Mouse (Mus musculus) layer of hippocampus, postnatal 14 days (tissue): ENCODE results near the gene Ccdc65. TPM values are rescaled to one million over a fixed set of nuclear protein-coding genes. Genes with fewer than 3 reads are reported as not detected.
"Not testable (repeated sequence)": the region's sequence is repeated elsewhere in the genome, so short reads cannot be mapped to it uniquely, and the experiment has no call there.

ENCODE experiments used
- DNase-seq, 2 experiments: peaks; one replicate each; pipeline ENCODE4 v3.0.0; 2021 to 2022; ENCODE audit warnings: low spot score in 2 of 2, mixed read lengths in 1 of 2
- total RNA-seq, 2 experiments: library from RNA; stranded (reverse); gene quantifications; 2 replicates each; pipeline ENCODE4 v1.2.3; 2021

Ccdc65 gene
- total RNA-seq, 2 experiments from 2014 or later, result 8.9 to 10.1 TPM

DNA sequence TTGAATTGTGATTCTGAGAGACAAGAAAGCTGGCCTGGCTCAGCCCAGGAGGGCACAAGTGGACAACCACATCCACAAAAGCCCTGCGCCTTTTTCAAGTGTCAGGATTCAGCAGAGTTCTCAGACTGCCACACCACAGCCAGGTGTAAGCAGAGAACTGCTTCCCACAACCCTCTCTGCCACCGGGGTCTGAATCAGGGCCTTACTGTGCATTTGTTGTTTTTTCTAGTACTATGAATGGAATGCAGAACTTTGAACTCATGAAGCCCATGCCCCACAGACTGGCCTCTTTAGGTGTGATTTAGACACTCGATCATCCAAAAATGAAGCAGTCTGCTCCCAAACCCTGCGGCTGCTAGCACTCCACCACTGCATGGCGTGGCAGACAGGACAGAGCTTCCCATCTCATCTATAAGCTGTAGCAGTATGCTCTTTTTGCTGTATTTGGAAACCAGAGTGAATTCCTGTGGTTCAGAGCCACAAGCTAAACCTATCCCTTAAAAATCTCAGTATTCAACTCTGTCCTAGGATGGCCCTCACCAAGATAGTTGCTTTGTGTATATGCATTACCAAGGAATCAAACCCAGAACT, 26.1 kb downstream of the Ccdc65 start:
- DNase-seq, result no peak

DNA sequence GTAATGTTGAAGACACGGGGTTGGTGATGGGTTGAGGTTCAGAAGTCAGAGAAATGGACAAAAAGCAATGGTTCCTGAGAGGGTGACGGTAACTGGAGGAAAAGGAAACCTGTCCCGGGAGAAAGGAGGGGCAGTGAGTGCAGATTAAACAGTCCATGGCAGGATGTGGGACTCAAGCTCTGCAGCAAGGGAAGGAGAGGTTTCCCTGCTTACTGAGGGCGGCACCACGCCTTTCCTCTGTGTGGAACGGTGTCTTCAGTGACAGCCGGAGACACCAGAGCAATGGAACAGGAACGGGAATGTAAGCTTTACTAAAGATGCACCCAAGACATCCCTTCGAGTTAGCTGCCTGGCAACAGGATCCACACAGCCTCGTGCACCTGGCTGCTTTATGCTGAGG, 28.5 kb downstream of the Ccdc65 start:
- DNase-seq, result no peak

DNA sequence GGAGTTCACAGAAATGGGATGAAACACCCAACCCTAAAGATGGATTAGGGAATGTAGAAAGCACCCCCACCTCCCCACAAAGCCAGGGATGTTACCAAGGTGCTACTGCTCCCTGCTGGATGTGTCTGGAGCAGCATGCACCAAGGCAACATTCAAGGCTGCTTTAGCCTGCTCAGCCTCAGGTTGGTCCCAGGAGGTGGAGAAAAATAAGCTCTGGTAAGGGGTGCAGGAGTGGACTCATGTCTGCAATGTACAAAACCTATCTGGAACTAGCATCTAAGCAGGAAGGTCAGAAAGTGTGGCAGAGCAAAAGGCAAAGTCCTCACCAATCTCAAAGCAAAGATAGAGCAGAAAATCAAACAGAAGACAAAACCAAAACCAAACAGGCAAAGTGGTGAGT, 29.9 kb downstream of the Ccdc65 start:
- DNase-seq, result peak in 1 of 2 experiments; percentile 36

DNA sequence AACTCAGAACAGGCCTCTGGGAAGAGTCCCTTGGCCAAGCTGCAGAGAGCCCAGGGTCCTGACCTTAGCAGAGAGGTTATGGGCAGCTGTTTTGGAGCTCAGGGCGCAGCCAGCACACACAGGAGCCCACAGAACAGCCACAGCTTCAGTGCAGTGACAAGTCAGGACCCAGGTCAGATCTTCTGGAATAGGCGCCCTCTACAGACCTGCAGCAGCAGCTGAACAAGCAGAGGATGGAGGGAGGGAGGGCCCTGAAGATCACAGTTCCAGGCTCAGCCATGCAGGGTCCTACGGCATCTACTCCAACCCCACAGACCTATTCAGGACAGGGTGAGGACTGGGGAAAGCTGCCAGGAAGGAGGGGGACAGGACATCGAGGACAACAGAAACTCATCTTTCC, 30.8 kb downstream of the Ccdc65 start:
- DNase-seq, result no peak

DNA sequence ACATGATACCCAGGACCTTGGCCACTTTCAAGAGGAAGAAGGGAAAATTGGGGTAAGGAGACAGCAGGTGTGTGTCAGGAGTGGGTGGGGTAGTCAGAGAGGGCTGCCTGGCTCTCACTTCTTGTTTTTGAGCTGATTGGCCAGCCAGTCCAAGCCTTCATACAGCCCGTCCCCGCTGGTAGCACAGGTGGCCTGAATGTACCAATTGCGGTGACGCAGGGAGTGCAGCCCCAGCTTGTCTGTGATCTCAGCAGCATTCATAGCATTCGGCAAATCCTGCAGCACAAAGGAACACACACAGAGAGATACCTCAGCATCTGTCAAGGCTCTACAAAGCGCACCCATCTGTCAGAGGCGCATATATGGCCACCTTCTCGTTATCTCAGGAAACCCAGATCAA, 32.2 kb downstream of the Ccdc65 start:
- no peak for DNase-seq

DNA sequence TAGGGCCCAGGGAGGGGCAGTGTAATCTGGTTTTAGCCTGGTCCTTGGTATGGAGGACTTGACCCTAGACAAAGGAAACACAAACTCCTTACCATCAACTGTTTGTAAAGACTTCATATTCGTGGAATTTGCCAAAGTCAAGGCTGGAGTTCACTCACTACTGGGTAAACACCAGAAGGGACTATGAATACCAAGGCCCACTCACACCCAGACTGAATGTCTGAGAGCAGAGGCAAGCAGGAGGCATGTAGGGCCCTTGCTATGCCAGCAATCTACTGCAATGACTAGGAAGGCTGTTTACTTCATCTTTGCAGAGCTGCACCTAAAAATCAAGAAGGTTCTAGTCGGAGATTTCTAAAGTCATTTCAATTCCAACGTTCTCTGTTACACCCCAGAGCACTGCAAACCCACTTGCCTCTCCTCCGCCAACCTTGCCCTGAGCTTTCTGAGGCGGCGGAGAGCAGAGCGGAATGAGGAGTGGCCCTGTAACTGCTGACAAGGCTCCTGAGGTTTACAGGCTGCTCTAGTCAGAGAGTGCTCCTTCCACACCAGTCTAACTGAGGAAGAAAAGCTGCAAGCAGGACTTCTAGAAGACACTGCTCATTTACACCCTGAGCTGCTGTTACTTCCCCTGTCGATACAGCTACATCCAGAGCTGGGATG, 34.9 kb downstream of the Ccdc65 start:
- no peak for DNase-seq

DNA sequence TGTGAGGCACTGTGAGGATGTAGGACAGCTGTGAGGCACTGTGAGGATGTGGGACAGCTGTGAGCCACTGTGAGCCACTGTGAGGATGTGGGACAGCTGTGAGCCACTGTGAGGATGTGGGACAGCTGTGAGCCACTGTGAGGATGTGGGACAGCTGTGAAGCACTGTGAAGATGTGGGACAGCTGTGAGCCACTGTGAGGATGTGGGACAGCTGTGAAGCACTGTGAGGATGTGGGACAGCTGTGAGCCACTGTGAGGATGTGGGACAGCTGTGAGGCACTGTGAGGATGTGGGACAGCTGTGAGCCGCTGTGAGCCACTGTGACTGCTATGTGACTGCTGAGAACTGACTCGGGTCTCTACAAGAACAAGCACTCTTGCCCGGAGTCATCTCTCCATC, 35.9 kb downstream of the Ccdc65 start:
- not testable (repeated sequence) for DNase-seq

DNA sequence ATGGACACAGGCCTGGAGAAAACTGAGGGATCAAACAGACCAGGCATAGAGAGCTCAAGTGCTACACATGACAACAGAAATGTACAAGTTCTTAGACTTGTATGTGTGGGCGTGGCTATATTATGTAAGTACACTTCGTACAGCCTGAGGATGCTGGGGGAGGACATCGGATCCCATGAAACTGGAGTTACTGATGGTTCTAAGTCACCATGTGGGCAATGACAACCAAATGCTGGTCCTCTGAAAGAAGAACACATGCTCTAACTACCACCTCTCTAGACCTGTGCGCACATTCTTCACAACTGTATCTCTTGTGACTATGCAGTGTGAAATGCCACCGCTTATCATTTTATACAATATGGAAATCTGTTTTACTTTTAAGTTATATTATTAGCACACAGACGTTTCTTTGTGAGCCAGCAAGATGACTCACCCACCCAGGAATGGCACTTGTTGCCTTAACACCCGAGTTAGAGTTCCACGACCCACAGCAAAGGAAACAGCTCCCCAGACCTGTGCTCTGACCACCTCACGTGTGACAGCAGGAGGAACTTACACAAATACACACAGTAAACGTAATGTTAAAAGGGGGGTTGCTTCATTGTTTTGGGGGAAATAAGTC, 38.4 kb downstream of the Ccdc65 start:
- no peak for DNase-seq

DNA sequence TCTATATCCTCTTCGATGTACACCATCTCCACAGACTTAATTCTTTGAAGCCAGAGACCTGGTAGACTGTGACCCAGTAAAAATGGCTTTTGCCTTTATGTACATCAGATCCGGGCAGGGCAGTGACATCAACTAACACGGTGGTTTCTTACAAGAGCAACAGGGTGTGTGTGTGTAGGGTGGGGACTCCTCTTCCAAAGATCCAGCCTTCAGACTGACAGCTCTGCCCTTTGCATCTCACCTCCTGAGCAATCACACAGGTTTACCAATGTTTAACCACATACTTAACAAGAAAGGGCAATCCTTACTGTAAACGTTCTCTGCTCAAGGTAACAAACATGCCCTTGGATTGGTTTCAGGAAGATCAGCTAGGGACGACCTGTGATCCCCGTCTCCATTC, 39.3 kb downstream of the Ccdc65 start:
- DNase-seq, result no peak

DNA sequence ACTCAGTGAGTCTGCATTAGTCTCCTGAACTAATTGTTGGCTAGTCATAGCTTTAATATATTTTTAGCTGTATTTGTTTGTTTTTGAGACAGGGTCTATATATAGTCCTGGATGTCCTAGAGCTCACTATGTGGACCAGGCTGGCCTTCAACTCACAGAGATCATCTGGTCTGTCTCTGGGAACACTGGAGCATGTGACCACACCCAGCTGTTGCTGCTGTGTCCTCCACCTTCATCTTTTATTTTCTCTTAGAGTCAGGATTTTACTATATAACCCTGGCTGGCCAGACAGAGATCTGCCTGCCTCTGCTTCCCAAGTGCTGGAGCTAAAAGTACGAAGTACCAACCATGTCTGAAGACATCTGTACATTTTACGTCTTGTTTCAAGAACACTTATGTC, 41.1 kb downstream of the Ccdc65 start:
- no peak for DNase-seq

DNA sequence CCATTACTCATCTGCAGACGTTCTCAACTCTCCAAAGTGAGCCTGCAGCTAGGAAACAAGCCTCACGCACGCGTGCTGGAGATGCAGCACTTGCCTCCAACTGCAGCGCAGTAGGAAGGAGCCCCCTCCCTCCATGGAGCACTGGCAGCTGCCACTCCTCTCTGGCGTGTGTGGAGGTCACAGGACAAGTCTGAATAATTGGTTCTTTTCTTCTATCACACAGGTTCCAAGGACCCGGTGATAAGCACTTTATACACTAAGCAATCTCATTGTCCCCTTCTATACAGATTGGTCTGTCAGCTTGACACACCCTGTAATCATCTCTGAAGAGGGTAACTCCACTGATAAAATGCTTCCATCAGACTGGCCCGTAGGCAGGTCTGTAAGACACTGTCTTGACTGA, 45.0 kb downstream of the Ccdc65 start:
- no peak for DNase-seq

DNA sequence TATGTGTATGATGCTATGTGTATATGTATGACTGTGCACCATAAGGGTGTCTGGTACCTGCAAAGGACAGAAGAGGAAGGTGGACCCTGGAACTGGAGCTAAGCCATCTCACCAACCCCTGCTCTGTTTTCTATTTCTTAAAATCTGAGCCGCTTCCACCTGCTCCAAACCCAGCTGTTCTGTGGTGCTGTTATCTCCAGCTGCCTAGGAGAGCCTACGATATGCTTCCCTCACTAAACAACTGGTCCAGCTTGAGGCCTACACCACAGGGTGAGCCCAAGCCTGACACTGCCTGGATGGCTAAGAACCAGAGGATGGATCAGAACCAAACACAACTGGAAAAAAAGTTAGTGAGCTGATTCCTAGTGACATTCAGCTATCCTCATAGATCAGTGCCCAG, 46.1 kb downstream of the Ccdc65 start:
- DNase-seq, result no peak

DNA sequence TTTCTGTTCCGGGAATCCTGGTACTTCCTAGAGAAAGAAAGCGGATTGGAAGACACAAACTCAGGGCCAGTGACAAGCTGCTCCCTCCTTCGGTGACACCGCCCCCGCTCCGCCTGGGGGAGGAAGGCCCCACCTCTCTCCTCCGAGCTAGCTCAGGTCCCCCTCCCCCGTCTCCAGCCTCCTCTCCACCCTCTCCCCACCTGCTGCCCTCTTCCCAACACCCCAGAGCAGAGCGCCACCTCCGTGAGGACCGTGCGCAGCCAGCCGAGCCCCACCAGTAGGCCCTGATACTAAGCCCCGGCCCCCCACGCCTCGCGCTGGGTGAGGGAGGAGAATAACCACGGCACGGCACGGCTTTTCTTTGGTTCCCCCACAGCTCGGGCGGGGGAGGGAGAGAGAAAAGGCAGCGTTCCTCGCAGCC, 54.2 kb downstream of the Ccdc65 start:
- peak; percentile 68 to 79 for DNase-seq

DNA sequence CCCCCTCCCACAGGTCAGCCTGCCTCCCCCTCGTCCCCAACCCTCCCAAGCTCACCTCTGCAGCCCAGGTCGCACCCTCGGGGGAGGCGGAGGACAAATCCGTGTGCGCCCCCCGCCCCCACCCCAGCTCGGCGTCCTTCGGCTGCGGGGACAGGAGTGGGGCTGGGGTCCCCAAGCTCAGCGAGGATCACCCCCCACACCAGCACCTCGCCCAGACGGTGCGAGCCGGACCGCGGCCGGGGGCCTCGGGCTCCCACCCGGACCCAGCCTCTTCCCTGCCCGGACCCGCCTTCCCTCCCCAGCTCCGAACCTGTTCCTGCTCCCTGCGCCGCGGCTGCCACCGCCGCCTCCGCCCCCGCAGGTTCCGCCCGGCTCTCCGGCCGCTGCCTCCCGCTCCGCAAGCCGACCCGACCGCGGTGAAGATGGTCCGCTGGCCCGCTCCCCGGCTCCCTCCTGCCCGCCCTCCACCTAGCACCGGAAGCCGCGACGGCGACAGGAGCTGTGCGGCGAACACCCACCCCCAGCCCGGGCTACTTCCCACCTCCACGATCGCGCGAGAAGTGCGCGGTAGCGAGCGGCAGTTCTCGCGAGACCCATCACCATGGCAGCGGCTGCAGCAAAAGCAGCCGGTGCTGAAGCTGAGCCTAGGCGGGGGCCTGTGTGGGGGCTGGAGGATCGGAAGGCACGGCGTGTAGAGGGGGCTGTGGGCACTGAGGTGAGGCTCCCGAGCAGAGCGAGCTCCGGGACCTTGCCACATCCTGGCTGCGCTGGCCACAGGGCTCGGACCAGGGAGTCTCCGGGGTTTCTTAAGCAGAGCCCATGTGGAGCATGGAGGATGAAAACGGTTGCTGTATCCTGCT, 54.9 kb downstream of the Ccdc65 start, which contains the start of gene Arf3:
Gene Arf3, minus strand, starts transcription at position 545 of the 860 bp plus-strand sequence.
- peak; percentile 95 to 96 for DNase-seq

DNA sequence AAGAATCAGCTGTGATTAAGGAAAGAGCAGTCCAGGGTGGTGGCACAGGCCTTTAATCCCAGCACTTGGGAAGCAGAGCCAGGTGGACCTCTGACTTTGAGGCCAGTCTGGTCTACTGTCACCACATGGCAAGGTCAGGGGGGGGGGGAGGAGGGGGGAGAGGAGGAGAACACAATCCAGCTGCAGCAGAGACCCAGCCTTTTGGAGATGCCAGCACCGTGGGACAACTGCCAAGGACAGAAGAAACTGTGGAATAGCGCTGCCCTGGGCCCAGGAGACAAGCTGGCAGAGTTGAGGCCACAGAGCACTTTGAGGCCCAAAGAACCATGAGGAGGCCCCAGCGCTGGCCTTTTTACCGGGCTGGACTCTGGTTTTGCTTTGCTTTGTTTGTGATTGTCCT, 57.9 kb downstream of the Ccdc65 start:
- no peak for DNase-seq

DNA sequence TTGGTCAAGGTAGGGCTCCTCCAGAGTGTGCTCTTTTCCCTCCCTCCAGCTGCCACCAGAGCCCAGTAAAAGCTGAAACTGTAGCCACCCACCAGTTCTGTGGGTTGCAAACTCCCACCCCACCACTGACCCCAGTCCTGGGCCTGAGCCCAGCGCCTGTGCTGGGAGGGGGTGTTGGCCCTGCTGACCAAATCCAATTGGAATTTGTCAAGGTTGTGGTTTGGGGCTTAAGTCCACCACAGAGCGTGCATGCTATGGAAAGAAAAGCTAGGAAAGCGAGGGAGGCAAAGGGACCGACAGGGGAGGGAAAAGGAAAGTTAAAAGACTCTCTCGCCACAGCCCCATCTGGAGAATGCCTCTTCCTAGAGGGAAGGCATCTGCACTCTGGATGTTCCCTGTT, 60.3 kb downstream of the Ccdc65 start:
- no peak for DNase-seq

DNA sequence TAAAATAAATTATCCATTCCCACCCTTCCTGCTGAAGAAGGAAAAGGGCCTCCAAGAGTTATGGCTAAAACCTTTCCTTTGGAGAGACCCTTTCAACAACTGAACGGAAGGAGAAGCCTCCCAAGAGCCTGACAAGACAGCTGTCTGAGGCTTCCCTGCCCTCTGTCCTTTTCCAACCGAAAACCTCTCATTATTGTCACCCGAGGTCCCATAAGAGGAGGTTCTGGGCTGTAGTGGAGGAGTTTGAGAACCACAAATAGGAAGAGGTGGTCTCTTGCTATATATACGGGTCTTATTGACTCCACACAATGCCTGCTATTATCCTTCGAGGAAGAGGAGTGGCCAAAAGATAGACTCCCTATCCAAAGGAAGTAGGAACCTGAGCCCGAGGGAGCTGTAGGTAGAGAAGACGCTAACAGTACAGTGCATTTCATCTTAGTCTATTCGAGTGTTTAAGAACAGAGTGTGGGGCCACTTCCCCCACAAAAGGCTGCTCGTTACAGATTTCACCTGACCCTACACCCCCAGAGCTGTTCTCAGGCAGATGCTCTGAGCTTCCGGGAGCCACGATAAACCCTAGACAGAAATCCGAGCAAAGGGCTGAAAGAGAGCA, 63.9 kb downstream of the Ccdc65 start:
- DNase-seq, result no peak

DNA sequence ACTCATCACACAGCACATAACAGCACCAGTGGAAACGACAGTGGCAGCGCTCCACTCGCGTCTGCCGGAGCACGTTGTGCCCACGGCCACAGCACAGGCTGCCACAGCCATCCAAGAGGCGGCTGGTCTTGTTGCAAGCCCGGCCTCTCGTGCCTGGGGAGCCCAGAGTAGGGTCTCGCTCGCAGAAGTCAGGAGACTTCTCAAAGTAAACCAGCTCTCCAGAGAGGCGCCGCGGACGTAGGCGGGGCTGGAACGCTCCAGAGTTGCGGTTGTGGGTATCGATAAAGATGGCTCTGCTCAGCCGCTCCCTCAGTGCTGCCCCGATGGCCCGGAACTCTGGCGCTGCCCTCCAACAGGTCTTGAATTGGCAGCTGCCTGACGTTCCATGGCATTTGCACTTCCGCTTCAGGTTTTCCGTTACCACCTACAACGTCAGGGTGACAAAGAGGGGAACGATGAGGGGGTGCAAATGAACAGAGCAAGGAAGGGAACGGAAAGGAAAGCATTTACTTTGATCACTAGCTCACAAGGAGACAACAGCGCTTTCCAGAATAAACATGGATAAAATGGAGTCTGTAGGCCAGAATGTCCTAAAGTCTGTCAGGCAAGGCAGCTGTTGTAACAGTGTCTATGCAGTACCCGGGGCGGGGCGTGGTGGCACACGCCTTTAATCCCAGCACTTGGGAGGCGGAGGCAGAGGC, 64.7 kb downstream of the Ccdc65 start:
- DNase-seq, result no peak
